Mouse (Mus musculus): Measurements from ENCODE around the gene Chrna3. TPM values are rescaled to one million over a fixed set of nuclear protein-coding genes. Genes with fewer than 3 reads are reported as not detected.

The Chrna3 gene
- polyA plus RNA-seq (2017; shearing (Covaris generic)): not detected

DNA sequence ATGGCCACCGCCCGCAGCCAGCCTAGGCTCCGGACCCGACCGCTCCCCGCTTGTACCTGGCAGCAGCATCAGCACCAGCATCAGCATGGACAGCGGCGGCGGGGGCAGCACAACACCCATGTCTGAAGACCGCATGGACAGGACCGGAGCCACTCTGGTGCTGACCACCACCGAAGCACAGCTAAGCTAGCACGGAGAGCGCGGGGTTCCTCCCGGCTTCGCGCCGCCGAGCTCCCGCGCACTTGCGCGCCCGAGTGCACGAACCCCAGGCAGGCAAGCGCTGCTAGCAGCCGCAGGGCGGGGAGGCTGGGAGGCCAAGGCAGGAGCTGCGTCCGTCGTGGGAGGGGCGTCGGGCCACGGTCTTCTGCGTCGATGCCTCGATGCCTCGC, at the start of gene Chrna3:
TSS of gene Chrna3 (minus strand) at position 288 of the 389 bp plus-strand sequence.

DNA sequence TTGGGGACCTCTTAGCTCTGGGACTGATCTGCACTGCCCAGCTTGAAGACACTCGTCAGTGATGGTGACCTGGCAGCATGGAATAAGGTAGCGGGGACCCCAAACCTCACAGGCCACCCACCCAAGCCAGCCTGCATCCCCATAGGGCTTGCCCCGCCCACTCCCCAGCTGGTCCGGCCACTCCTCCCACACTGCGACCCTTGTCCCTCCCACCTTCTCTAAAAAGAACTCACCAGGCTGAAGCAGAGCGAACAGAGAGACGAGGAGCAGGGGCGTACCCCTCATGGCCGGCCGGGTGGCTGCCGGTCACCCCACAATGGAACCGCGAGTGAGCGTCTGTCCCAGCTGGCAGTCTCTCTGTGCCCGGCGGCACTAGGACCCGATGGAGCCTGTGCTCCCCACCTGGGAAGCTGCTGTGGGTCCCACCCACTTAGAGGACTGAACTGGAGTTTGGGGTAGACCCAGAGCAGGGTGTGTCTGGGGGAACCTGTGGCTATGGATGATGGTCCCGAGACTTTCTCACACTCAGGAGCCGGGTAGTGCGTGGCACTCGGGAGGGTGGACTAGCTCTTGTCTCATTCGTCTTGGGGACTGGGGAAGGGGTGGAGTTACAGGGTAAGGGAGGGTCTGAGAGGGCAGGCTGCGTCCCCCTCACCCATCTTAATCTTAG, 22.0 kb upstream of the Chrna3 start, which contains the start of gene Chrnb4:
TSS of gene Chrnb4 (minus strand) at position 569 of the 670 bp plus-strand sequence.

DNA sequence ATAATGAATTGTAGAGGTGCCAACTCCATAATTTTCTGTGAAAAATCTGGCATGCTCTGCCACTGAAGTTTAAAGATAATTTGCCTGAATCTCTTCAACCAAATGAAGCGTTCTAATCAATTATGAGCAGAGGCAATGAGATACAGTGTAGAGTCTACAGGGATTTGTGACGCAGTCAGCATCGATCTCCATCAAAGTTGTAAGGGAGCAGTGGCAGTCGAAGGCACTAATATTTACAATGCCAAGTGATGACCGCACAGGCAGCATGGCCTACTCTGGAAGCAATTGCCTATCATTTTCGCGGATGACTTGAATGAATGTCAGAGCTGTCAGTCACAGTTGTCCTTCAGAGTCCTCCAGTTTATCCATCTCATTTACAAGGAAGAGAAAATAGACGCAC, 45.7 kb downstream of the Chrna3 start, which contains the start of gene Chrna5:
TSS of gene Chrna5 (plus strand) at position 207 of the 400 bp plus-strand sequence.

Other genes with a start within 250 kb of the Chrna3 start
- gene Ireb2, start 162.8 kb downstream of the Chrna3 start, polyA plus RNA-seq (2017; shearing (Covaris generic)): 20.6 TPM
- gene Hykk, start 109.3 kb downstream of the Chrna3 start, polyA plus RNA-seq (2017; shearing (Covaris generic)): 0.61 TPM
- gene Psma4, start 75.8 kb downstream of the Chrna3 start, polyA plus RNA-seq (2017; shearing (Covaris generic)): 118 TPM
- gene AY074887, start 75.6 kb downstream of the Chrna3 start, polyA plus RNA-seq (2017; shearing (Covaris generic)): 0.97 TPM
- 0.19 TPM for gene Chrna5, start 45.7 kb downstream of the Chrna3 start, polyA plus RNA-seq (2017; shearing (Covaris generic))
- not detected for gene Chrnb4, start 22.2 kb upstream of the Chrna3 start, polyA plus RNA-seq (2017; shearing (Covaris generic))
- 52.2 TPM for gene Ube2q2, start 122.3 kb upstream of the Chrna3 start, polyA plus RNA-seq (2017; shearing (Covaris generic))
- gene Fbxo22, start 182.4 kb upstream of the Chrna3 start, polyA plus RNA-seq (2017; shearing (Covaris generic)): 22.6 TPM